Comparison of ENCODE assay signal across 21 mouse cellular contexts in genomic region chr2:170795242-170795641, GRCm38 (mm10).
DNase-seq lines count a peak whose midpoint lies in the region; TF ChIP-seq lines count a peak whose summit lies in the region.
"Had no signal": no experiment of that assay in that cellular context is flagged by ENCODE, and none has a peak within 500 bp of the region (broad histone marks: within the 10 kb centered on the region; RNA-seq: fewer than 3 reads in every experiment).

No protein-coding gene starts in this region.

- intact Hi-C loops in gastrocnemius, adult 2 months (cut with DNase I): no loop called here
- intact Hi-C loops in left cerebral cortex, adult 2 months (cut with DNase I): no loop called here
- intact Hi-C loops in left cerebral cortex, postnatal 25 days (cut with DNase I): no loop called here

- no peak for DNase-seq in gastrocnemius, adult 2 months
- DNase-seq in gastrocnemius, adult 8-10 months (ENCODE audit: low spot score in 2 of 2): no peak
- no peak for DNase-seq in left cerebral cortex, adult 2 months (ENCODE audit: extremely low spot score in 1 of 2, low spot score in 2 of 2)
- DNase-seq in left cerebral cortex, postnatal 25 days (ENCODE audit: low spot score in 2 of 2): no peak
- DNase-seq in thymus, postnatal 4 days: peak; percentile 10
- no peak for DNase-seq in thymus, postnatal 14 days
- DNase-seq in frontal cortex, postnatal 36 days (ENCODE audit: low spot score in 2 of 2): no peak
- no peak for DNase-seq in embryo, embryonic 10.5 days (ENCODE audit: low spot score)
- DNase-seq: adrenal gland, postnatal 10 days; cerebellum, adult 11 months; cerebellum, postnatal 25 days; gastrocnemius, postnatal 14 days; heart, postnatal 14 days; kidney, postnatal 4 days; lung, postnatal 36 days; right cerebral cortex, adult 18-20 months had no signal

- peak; percentile 23; the same call in 1 of the 2 replicates for TF ChIP-seq CTCF in gastrocnemius, adult 2 months (IDR thresholded peaks at IDR 0.05)
- TF ChIP-seq CTCF in left cerebral cortex, adult 2 months (IDR thresholded peaks at IDR 0.05): peak; percentile 29

- no peak overlapping the region for H3K27ac ChIP-seq in gastrocnemius, adult 2 months
- H3K27ac ChIP-seq in left cerebral cortex, adult 2 months: no peak overlapping the region
- H3K27ac ChIP-seq: forebrain, embryonic 10.5 days; hindbrain, embryonic 12.5 days; limb, embryonic 13.5 days; midbrain, embryonic 10.5 days; neural tube, embryonic 13.5 days had no signal

- no peak overlapping the region for H3K4me3 ChIP-seq in gastrocnemius, adult 2 months
- no peak overlapping the region for H3K4me3 ChIP-seq in left cerebral cortex, adult 2 months
- H3K4me3 ChIP-seq: forebrain, embryonic 10.5 days; hindbrain, embryonic 12.5 days; limb, embryonic 13.5 days; midbrain, embryonic 10.5 days; neural tube, embryonic 13.5 days had no signal
